Mouse (Mus musculus): Measurements from ENCODE around the gene Ssh2. TPM values are rescaled to one million over a fixed set of nuclear protein-coding genes. Genes with fewer than 3 reads are reported as not detected.

Gene Ssh2
- total RNA-seq, 4 experiments from 2014 or later, result 33.1 to 38.3 (median 36.1) TPM

- DNase-seq (ENCODE audit: low spot score in 2 of 2), result no peak
Observed at GRCm38 (mm10) chr11:77491502-77492291, 275.6 kb downstream of the Ssh2 start.

- no peak for DNase-seq (ENCODE audit: low spot score in 2 of 2)
Observed at GRCm38 (mm10) chr11:77492311-77492871, 276.3 kb downstream of the Ssh2 start.

GRCm38 (mm10) chr11:77492911-77493332, 276.8 kb downstream of the Ssh2 start:
- DNase-seq (ENCODE audit: low spot score in 2 of 2), result peak; percentile 80 to 89

- DNase-seq (ENCODE audit: low spot score in 2 of 2), result no peak
Observed at GRCm38 (mm10) chr11:77493512-77494343, 277.6 kb downstream of the Ssh2 start, which contains the start of gene Git1. TSS of gene Git1 (plus strand) at chr11:77493562.

DNA sequence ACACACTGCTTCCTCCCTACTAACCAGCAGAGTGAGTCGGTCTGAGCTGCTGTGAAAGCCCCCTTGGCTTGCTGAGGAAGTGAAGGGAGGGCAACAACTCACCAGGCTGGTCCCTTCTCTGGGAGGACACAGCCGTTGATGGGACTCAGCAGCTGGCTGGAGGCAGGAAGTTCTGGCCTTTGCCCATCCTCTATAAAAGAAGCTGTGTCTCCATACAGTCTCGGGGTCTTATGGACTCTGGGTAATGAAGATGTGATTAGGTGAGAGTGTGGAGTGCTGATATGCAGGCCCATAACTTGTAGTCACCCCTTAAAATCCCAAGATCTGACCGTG, 278.2 kb downstream of the Ssh2 start:
- DNase-seq (ENCODE audit: low spot score in 2 of 2), result no peak

- DNase-seq (ENCODE audit: low spot score in 2 of 2), result no peak
Observed at GRCm38 (mm10) chr11:77494782-77495181, 278.7 kb downstream of the Ssh2 start.

DNA sequence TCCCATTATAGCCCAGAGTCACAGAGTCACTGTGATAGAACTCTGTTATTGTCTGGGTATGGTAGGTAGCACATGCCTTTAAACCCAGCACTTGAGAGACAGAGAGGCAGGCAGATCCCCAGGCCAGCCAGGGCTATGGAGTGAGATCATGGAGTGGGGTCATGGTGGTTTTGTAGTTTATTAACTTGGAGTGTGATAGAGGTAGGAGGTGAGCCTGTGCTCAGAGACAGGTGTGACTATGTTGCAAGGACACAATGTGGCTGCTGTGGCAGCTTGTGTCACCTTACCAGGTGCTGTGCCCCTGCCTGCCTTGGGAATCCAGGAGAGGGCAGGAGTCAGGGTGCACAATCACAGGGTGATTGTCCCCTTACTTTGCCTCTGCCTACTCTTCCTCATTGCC, 279.4 kb downstream of the Ssh2 start:
- DNase-seq (ENCODE audit: low spot score in 2 of 2), result no peak

DNA sequence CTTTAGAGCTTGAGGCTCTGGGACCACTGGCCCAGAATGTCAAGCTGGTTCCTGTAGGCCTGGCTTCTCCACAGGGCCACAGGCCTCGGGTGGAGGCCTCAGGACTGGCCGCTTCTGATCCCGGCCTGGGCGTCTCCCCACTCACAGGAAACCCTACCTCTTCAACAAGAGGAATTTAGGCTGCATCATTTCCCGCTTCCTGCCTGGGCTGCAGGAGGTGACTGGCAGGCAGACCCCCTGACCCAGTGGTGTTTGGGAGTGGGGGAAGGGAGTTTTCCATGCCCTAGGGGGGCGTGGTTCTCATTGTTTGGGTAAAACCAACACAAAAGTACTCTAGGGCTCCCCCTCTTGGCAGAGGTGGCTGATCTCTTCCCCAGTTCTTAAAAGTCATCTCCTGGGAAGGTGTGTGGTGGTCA, 281.3 kb downstream of the Ssh2 start:
- DNase-seq (ENCODE audit: low spot score in 2 of 2), result no peak

- no peak for DNase-seq (ENCODE audit: low spot score in 2 of 2)
Observed at GRCm38 (mm10) chr11:77497851-77498250, 281.8 kb downstream of the Ssh2 start.

GRCm38 (mm10) chr11:77498261-77499139, 282.4 kb downstream of the Ssh2 start:
- DNase-seq (ENCODE audit: low spot score in 2 of 2), result no peak

GRCm38 (mm10) chr11:77499354-77499753, 283.3 kb downstream of the Ssh2 start:
- DNase-seq (ENCODE audit: low spot score in 2 of 2), result no peak

- DNase-seq (ENCODE audit: low spot score in 2 of 2), result no peak
Observed at GRCm38 (mm10) chr11:77500361-77501325, 284.6 kb downstream of the Ssh2 start.

GRCm38 (mm10) chr11:77501392-77501791, 285.3 kb downstream of the Ssh2 start:
- DNase-seq (ENCODE audit: low spot score in 2 of 2), result peak in 1 of 2 experiments; percentile 87

- DNase-seq (ENCODE audit: low spot score in 2 of 2), result no peak
Observed at GRCm38 (mm10) chr11:77501971-77502370, 285.9 kb downstream of the Ssh2 start.

- DNase-seq (ENCODE audit: low spot score in 2 of 2), result no peak
Observed at GRCm38 (mm10) chr11:77502481-77502880, 286.4 kb downstream of the Ssh2 start.

DNA sequence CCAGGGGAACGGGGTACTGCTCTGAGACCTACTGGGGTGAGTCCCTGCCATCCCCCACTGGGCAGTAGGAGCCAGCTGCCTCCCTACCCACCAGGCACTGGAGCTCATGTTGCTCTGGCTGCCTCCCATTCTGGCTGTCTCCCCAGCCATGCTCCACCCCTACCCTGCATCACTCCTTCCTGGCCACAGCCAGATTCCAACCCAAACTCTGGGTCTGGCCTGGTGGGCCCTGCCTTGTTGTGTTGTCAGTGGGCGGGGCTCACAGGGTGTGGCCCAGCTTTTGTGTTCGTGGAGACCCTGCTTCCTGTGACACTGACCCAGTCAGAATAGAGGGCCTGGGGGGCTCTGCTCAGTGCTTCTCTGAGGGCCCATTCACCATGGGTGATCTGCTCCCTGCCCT, 287.4 kb downstream of the Ssh2 start:
- no peak for DNase-seq (ENCODE audit: low spot score in 2 of 2)

DNA sequence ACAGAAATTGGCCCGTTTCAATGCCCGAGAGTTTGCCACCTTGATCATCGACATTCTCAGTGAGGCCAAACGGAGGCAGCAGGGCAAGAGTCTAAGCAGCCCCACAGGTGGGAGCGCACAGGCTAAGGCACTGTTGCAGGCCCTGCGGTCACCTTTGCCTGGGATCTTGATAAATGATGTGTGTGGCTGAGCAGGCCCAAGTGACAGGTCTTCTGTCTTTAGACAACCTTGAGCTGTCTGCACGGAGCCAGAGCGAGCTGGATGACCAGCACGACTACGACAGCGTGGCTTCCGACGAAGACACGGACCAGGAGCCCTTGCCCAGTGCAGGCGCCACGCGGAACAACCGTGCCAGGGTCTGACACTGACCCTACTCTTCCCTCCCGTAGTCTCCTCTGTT, 288.3 kb downstream of the Ssh2 start:
- no peak for DNase-seq (ENCODE audit: low spot score in 2 of 2)

GRCm38 (mm10) chr11:77505291-77505980, 289.3 kb downstream of the Ssh2 start:
- no peak for DNase-seq (ENCODE audit: low spot score in 2 of 2)

DNA sequence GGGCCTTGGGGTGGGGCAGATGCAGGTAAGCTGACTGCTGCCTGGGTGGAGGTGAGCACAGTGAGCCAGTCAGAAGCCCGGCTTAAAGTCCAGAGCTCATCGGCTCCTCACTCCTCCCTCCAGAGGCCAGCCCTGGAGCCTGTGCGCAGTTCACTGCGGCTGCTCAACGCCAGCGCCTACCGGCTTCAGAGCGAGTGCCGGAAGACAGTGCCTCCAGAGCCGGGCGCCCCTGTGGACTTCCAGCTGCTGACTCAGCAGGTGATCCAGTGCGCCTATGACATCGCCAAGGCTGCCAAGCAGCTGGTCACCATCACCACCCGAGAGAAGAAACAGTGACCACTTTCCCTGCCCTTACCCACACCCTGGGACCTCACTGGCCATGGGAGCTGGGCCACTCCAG, 290.2 kb downstream of the Ssh2 start:
- DNase-seq (ENCODE audit: low spot score in 2 of 2), result no peak

Data from layer of hippocampus, adult 8-10 months (tissue).